Mouse (Mus musculus): ENCODE results near the gene Hmgb1.

The Hmgb1 gene

GRCm38 (mm10) chr5:148996709-148997037, 187.6 kb downstream of the Hmgb1 start:
- no peak for DNase-seq (ENCODE audit: low read depth, low spot score)

All from brain, adult 2 months (tissue).